Comparison of ENCODE assay signal across 9 mouse cellular contexts in genomic region chrX:155624341-155624841, GRCm38 (mm10). TPM values are rescaled to one million over a fixed set of nuclear protein-coding genes. Genes with fewer than 3 reads are reported as not detected.
DNase-seq lines count a peak whose midpoint lies in the region; ATAC-seq and TF ChIP-seq lines count a peak whose summit lies in the region.
"Had no signal": no experiment of that assay in that cellular context is flagged by ENCODE, and none has a peak within 500 bp of the region (broad histone marks: within the 10 kb centered on the region; RNA-seq: fewer than 3 reads in every experiment).

Gene Gm15155 (plus strand): TSS chrX:155624741.

- H3K4me1 ChIP-seq in liver, embryonic 11.5 days (replicated peaks; ENCODE audit: control insufficient read depth, insufficient read depth, low read length): no peaks in the 10 kb centered on the region
- peaks cover 10% of the 10 kb centered on the region; the same call in 1 of the 2 replicates for H3K4me1 ChIP-seq in embryonic facial prominence, embryonic 10.5 days
- no peaks in the 10 kb centered on the region for H3K4me1 ChIP-seq in hindbrain, postnatal 0 days (ENCODE audit: insufficient read depth, low read length)
- no peaks in the 10 kb centered on the region for H3K4me1 ChIP-seq in liver, embryonic 15.5 days (replicated peaks)

- peak; percentile 34 for DNase-seq in liver, embryonic 11.5 days (ENCODE audit: low spot score)
- DNase-seq in liver: no peak
- DNase-seq in embryonic facial prominence, embryonic 10.5 days (ENCODE audit: low spot score): peak; percentile 38
- peak; percentile 50 for DNase-seq in hindbrain, postnatal 0 days (ENCODE audit: low spot score)
- peak; percentile 28 for DNase-seq in right cerebral cortex, postnatal 25 days
- no peak for DNase-seq in urinary bladder, postnatal 4 days (ENCODE audit: low spot score in 2 of 2)
- DNase-seq in B cell, adult 2 months: no peak

- peaks cover 47% of the 10 kb centered on the region for H3K27me3 ChIP-seq in liver, embryonic 11.5 days (replicated peaks; ENCODE audit: control insufficient read depth, insufficient read depth, low read length)
- peaks cover 68% of the 10 kb centered on the region for H3K27me3 ChIP-seq in embryonic facial prominence, embryonic 10.5 days (replicated peaks; ENCODE audit: low read depth, poor library complexity, severe bottlenecking)
- no peaks in the 10 kb centered on the region for H3K27me3 ChIP-seq in hindbrain, postnatal 0 days (ENCODE audit: insufficient read depth, low read length)
- H3K27me3 ChIP-seq in liver, embryonic 15.5 days: peaks cover 45% of the 10 kb centered on the region

- no peaks in the 10 kb centered on the region for H3K36me3 ChIP-seq in liver, embryonic 11.5 days (ENCODE audit: control insufficient read depth, insufficient read depth, low read length)
- H3K36me3 ChIP-seq in embryonic facial prominence, embryonic 10.5 days (replicated peaks): no peaks in the 10 kb centered on the region
- no peaks in the 10 kb centered on the region for H3K36me3 ChIP-seq in hindbrain, postnatal 0 days (ENCODE audit: insufficient read depth, low read length)
- H3K36me3 ChIP-seq in liver, embryonic 15.5 days (replicated peaks): no peaks in the 10 kb centered on the region

- no peaks in the 10 kb centered on the region for H3K9me3 ChIP-seq in liver, embryonic 11.5 days (ENCODE audit: control insufficient read depth, low read length)
- no peaks in the 10 kb centered on the region for H3K9me3 ChIP-seq in embryonic facial prominence, embryonic 10.5 days
- H3K9me3 ChIP-seq in hindbrain, postnatal 0 days (ENCODE audit: low read length): no peaks in the 10 kb centered on the region
- H3K9me3 ChIP-seq in liver, embryonic 15.5 days (replicated peaks): no peaks in the 10 kb centered on the region

- ATAC-seq in liver, embryonic 11.5 days (replicated peaks; ENCODE audit: low FRiP score): no peak
- peak; percentile 66 for ATAC-seq in hindbrain, postnatal 0 days
- ATAC-seq in liver, embryonic 15.5 days (ENCODE audit: insufficient read depth): no peak

- H3K4me2 ChIP-seq in liver, embryonic 11.5 days: peak within 1 kb of the TSS; percentile 65
- peak within 1 kb of the TSS; percentile 63 for H3K4me2 ChIP-seq in hindbrain, postnatal 0 days (ENCODE audit: low read depth, low read length)
- peak within 1 kb of the TSS; percentile 52 for H3K4me2 ChIP-seq in liver, embryonic 15.5 days

- 9% methylated on average over 19 of the region's 19 CpGs for WGBS in liver, embryonic 11.5 days
- WGBS in embryonic facial prominence, embryonic 10.5 days: 19% methylated on average over 19 of the region's 19 CpGs
- WGBS in hindbrain, postnatal 0 days: 34% methylated on average over 19 of the region's 19 CpGs
- WGBS in liver, embryonic 15.5 days (ENCODE audit: insufficient replicate concordance): 14% methylated on average over 19 of the region's 19 CpGs

- H3K27ac ChIP-seq in liver, embryonic 11.5 days (ENCODE audit: low read depth, low read length): no peak within 1 kb of the TSS
- no peak within 1 kb of the TSS for H3K27ac ChIP-seq in embryonic facial prominence, embryonic 10.5 days (replicated peaks)
- peak within 1 kb of the TSS; percentile 79; the same call in 1 of the 2 replicates for H3K27ac ChIP-seq in hindbrain, postnatal 0 days
- H3K27ac ChIP-seq in liver, embryonic 15.5 days (replicated peaks): no peak within 1 kb of the TSS

- H3K4me3 ChIP-seq in liver, embryonic 11.5 days (ENCODE audit: low read depth, low read length): peak within 1 kb of the TSS; percentile 47
- H3K4me3 ChIP-seq in embryonic facial prominence, embryonic 10.5 days: peak within 1 kb of the TSS; percentile 64
- peak within 1 kb of the TSS; percentile 54 for H3K4me3 ChIP-seq in hindbrain, postnatal 0 days (ENCODE audit: low read length)
- H3K4me3 ChIP-seq in liver, embryonic 15.5 days (replicated peaks): peak within 1 kb of the TSS; percentile 26; the same call in 1 of the 2 replicates

- no peak within 1 kb of the TSS for H3K9ac ChIP-seq in liver, embryonic 11.5 days (ENCODE audit: low read depth, low read length)
- peak within 1 kb of the TSS; percentile 61 for H3K9ac ChIP-seq in hindbrain, postnatal 0 days (replicated peaks; ENCODE audit: low read length)
- H3K9ac ChIP-seq in liver, embryonic 15.5 days: no peak within 1 kb of the TSS

- TF ChIP-seq CTCF in hindbrain, postnatal 0 days (IDR thresholded peaks at IDR 0.05; ENCODE audit: low read depth): peak; percentile 27

RNA-seq across cellular contexts. Expression of gene Gm15155, which starts in this region (rescaled TPM):
- polyA plus RNA-seq in liver, embryonic 11.5 days (2014; fragmentation: Nextera tagmentation; extraction: Ambion mirVana): not detected in 2 replicates
- not detected in 2 replicates for polyA plus RNA-seq in embryonic facial prominence, embryonic 10.5 days (2016; fragmentation: Nextera tagmentation; extraction: Ambion mirVana)
- not detected in 2 replicates for total RNA-seq in hindbrain, postnatal 0 days (2014; rRNA removed)
- polyA plus RNA-seq in hindbrain, postnatal 0 days (2015; fragmentation: Nextera tagmentation; extraction: Ambion mirVana): 0.45 TPM in 1 of 2 replicates, not detected in the other
- not detected in 2 replicates for polyA plus RNA-seq in liver, embryonic 15.5 days (2015; fragmentation: Nextera tagmentation; extraction: Ambion mirVana)
- total RNA-seq: neutrophil, adult 5-6 weeks had no signal

Comparison
In these comparisons a context has a peak if more than half of its experiments do, and no peak if none do; other contexts are left out.
1. Peak in DNase-seq, H3K4me3 ChIP-seq and H3K4me2 ChIP-seq in liver, embryonic 11.5 days; RNA of the gene not detected or under 1 TPM.
2. Peak in DNase-seq and H3K4me3 ChIP-seq in embryonic facial prominence, embryonic 10.5 days; RNA of the gene not detected or under 1 TPM.
3. Peak in DNase-seq, ATAC-seq, H3K4me3 ChIP-seq, H3K27ac ChIP-seq, H3K9ac ChIP-seq and H3K4me2 ChIP-seq in hindbrain, postnatal 0 days; RNA of the gene not detected or under 1 TPM.